Mouse (Mus musculus): Measurements from ENCODE around the gene Plpp3. TPM values are rescaled to one million over a fixed set of nuclear protein-coding genes. Genes with fewer than 3 reads are reported as not detected.

Plpp3 gene
- polyA plus RNA-seq, 2 experiments from 2014 or later, result not detected

DNA sequence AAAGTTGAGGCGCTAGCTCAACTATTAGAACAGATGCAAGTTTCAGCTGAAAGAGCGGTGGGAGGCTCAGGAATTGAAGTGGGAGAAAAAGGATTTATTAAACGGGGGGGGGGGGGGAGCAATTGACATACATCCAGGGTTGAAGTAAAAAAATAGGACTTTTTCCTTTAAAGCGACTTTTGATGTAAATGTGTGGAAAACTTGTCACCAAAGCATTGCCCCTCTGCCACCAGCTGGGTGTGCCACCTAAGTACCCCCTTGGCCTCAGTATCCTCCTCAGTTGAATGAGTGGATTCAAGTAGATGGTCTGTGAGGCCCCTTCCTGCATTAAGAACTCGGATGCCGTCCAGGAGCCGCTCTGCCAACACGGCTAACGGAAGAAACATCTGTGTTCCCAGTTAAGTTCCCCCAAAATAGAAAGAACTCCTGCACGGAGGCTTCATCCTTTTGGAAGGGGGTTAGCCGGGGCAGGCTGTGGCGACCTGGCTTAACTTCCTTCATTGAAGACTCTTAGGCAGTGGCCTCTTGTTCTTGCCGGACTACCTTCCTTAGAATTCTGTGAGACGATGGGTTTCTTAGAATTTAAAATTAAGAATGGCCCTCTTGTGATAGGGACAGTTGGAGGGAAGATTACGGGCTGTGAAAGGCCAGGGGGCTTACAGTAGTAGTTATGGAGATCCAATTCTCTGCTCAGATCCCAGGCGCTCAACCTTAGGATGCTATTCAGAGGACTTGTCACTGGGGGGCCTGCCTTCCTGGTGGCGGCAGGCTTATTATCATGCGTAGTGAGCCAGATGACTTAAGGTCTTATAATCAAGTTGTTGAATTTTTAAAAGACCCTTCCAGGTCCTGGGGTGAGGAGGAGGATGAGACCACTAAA, 1.7 kb downstream of the Plpp3 start:
- ATAC-seq, result no peak

DNA sequence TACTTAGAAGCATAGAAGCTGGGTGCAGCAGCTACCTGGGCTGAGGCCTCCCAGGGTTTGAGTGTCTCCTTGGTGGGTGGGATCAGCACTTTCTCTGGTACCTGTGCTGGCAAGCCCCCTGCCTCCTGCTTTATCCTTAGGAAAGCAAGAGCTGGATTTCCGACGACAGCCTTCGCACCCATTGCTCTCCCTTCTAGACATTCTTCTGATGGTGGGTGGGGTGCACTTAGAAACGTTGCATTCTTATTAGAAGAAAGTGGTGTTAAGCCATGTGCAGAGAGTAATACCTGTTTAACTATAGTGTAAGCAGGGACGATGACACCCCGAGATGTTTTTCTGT, 2.4 kb downstream of the Plpp3 start:
- no peak for ATAC-seq

DNA sequence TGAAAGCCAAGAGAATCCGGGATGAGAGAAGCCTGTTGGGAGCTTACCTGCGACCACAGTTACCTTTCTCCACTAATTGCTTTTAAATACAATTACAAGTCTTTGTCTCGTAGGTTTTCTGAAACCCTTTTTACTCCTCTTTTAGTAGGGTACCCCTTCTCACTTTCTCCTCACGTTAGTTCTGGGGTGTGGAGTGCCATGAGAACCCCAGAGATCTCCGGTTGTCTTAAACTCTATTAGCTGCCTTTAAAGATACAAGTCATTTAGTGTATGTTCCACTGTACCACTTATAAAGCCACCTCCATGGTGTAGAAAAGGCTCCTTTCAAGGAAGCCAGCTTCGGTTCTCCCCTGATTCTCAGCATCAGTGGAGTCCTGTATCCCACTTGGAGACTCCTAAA, 3.3 kb downstream of the Plpp3 start:
- ATAC-seq, result no peak

DNA sequence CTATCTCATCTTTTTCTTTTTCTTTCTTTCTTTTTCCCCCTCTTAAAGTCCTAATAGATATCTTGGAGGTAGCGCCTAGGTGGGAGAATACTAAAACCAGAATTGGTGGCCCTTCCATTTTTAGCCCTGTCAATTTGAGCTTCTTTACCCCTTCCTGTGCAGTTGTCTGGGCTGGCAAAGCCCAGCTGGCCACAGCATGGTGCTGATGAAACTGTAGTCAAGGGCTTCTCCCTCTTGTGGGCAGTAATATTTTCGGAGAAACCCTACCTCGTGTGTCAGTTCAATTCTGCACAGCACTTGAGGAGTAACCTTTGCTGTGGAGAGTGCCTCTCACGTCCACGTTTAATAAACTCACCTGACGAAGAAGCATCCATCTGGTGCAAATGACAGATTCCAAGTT, 4.9 kb downstream of the Plpp3 start:
- no peak for ATAC-seq

DNA sequence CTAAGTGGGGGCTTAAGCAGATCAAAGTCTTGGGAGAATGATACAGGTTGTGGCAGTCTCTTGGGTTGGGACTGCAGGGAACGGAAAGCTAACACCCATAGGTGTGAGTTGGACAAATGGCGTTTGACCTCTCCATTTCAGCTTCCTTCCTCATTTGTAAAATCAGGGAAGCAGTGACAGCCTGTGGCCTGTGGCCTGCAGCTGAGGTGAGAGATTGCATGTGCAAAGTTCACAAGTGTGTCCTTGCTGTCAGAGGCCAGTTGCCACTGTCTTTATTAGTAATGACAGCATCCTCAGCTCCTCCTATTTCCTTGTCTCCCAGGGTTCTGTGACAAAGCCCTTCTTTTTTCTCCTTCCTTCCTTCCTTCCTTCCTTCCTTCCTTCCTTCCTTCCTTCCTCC, 5.5 kb downstream of the Plpp3 start:
- no peak for ATAC-seq

DNA sequence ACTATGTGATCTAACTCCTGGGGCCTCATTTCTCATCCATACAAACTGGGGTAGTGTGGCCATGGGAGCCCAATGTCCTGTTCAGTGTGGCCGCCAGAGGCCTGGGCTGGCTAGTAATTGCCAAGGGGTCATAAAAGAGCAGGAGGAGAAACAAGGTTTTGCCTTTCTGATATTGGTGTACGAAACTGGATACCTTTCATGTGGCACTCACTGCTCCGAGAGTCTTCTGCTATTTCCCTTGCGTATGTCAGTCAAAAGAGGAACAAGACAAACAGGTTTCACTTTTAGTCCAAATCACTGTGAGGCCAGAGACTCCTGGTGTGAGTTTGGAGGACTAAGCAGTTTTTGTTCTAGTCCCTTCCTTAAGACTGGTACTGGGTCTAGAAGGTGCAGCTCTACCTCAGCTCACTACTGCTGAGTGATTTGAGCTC, 6.8 kb downstream of the Plpp3 start:
- ATAC-seq, result no peak

DNA sequence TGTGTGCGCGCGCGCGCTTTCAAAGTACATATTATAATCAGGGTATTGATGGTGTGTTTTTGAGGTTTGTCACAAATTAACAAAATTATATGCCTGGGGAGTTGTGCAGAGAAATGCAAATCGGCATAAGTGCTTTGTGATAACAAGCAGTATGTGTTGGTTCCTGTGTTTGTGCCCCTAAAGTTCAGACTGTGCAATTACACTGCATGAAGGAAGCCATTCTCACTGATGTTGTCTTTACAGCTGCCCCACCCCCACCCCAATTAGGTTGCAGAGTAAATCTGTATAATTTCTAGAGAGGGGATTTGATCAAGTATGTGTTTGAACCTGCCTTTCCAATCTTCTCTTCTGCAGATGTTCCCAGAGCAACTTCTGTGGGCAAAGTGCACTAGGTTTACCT, 7.8 kb downstream of the Plpp3 start:
- ATAC-seq, result no peak

DNA sequence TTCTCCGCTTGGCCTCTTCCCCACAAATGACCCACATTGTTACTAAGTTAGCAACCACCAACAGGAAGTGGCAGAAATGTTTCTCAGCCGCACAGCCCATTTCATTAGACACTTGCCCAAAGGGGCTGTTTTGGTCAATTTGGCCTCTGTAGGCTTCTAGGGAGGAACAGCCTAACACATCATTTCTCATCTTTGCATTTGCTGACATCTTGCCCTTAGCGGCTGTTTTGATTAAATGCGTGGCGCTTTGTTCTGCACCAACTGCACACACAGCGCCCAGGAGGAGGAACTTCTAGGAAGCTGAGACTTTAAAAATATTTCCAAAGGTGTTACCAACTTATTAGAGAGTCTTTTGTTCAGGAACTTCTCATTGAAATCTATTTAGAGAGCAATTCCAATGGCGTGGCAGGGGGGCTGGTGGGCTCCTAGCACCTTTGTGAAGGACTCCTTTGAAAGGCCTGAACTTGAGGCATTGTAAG, 12.0 kb downstream of the Plpp3 start:
- ATAC-seq, result no peak

DNA sequence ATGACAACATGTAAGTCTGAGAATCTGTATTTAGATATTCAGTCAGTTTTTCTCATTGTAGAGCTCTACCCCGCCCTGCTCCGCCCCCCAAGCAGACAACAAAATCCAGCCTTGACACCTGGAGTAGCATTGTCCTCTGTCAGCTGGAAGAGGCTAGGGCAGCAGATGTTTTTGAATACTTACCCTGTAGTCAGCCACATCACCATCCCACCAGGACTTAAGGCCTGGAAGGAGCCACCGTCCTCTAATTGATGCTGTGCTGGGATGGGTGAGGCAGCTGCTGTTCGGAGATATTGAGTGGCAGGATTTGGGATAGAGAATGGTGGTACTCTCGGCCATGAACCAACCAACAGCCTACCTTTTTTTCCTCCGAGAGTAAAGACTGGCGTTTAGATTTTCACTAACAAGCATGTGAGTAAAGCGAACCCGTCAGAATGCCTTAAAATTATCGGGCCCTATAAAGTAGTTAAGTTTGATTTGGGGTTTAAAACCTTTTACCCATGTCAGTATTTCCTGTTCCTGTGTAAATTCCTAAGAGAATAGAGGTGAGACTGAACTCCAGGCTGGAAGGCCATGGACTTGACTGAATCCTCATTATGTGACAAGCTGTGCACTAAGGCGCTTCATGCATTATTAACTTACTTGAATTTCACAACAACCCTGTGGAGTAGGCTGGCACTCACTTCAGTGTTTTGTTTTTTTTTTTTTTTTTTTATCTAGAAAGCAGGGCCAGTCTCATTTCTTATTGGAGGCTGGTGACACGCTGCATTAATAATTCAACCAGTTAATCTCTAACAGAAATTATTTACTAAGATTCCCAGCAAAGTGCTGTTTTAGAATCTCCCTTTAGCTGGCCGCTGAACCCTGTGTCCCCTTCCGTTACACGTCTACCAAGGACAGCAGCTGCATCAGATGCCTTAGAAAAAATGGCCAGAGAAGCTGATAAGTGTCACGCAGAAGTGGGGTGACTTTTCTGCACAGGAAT, 13.0 kb downstream of the Plpp3 start:
- no peak for ATAC-seq

DNA sequence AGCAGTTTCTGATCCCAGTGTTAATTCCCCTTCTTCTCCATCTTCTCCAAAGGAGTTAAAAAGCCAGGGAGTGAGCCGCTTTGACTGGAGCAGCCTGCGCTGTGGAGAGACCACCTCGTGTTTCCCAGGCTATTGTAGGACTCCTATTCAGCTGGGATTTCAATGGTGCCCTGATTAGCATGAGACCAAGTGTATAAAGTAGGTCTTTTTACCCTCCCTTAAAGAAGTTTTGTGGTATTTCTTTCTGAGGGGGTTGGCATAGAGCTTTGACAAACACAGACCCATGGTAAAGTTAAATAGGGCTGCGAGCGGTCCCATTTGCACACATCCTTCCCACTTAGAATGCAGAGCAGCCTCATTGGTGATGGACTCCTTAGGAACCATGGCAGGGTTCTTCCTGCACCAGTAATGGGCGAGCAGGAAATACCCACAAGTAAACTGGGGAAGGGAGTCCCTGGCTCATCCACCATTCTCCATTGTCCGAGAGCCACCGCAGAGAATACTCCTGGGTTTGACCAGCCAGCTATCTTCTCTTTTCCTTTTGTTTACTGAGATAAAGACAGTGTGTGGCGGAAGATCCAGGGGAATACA, 13.8 kb downstream of the Plpp3 start:
- no peak for ATAC-seq

DNA sequence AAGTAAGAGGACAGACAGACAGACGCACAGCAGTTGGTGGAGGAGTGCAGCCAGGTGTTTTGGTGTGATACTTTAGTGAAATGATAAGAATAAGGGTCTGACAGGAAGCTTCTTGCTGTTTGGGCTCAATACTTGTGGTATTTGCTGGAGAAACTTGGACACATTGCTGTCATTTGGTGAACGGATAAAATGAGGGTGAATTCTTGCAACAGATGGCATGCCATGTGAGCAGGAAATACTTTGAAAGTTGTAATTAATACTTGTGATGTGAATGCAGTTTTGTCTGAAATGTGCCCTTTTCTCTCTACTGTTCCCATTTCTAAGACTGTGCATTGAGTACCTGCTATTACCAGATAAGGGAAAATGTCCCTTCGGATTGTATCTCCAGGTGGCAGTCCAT, 14.3 kb downstream of the Plpp3 start:
- no peak for ATAC-seq

DNA sequence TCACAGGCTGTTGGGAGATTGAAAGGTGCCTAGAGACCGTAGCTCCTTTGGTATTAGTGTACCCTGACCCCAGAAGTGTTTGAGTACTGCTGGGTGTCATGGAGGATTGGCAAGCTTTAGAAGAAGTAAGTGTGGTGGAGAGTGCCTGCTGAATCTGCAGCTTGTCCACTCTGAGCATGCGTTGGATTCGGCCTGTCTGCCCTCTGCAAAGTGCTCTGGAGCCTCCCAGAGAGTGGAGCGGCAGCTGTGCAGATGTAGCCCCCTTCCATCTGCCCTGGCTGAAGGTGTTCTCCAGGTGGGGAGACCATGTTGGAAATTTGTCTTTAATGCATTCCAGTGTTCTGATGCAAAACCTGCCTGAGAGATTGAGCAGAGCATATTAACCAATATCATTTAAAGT, 17.6 kb downstream of the Plpp3 start:
- ATAC-seq, result no peak

DNA sequence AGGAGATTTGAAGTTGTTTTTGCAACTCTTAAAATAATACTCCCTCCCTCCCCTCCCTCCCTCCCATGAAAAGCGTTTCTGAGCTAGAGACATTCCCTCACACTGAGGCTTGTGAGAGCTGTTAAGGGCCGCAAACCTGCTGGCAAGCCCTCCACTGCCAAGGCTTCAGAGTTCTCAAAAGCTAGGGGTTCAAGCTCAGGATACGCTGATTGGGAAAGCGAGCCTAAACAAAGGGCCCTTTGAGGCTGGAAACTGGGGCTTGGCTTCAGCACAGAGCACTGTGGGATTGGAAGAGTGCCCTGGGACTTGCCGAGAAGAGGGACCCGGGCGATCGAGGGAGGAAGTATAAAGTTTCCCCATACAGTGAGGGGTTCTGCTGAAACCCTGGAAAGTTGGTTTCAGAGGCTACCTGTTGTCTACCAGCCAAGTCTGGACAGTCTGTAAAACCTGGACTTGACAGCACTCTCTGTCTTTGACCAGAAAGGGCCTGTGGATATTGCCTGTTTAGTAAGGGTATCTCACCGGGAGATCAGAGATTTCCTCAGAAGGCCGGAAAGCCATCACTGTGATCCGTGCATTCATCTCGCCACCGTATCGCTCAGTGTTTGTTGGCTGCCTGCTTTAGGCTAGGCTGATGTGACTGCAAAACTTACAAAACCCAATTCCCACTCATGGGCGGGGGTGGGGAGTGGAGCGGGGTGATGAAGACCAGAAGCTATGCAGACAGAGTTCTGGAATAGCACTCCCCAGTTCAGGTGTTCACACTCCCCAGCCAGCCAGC, 18.3 kb downstream of the Plpp3 start:
- no peak for ATAC-seq

DNA sequence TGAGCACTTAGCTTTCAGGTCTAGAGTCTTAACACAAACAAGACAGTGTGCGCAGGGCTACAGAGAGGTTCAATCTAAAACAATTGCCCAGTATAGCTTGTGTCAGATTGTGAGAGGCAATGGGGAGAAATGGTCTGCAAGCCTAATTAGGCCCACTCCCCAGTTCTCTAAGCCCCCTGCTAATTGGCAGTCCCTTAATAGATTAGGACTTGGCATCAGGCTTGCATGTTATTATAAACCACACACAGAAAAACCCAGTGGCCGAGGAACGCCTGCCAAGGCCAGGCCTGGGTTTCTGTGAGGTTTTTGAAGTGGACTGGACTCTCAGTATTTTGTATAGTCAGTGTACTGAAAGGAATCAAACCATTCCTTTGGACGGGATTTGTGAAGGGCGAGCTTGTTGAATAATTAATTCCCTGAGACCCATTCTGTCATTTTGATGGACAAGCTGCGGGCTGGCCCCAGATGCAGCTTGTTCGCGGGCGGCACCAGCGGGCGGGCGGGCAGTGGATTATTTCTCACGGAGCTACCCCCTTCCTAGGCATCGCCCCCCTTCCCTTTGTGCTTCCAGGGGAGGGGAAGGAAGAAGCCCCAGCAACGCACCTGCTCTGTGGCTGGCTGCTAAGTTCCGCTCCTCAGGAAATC, 24.0 kb downstream of the Plpp3 start:
- no peak for ATAC-seq

DNA sequence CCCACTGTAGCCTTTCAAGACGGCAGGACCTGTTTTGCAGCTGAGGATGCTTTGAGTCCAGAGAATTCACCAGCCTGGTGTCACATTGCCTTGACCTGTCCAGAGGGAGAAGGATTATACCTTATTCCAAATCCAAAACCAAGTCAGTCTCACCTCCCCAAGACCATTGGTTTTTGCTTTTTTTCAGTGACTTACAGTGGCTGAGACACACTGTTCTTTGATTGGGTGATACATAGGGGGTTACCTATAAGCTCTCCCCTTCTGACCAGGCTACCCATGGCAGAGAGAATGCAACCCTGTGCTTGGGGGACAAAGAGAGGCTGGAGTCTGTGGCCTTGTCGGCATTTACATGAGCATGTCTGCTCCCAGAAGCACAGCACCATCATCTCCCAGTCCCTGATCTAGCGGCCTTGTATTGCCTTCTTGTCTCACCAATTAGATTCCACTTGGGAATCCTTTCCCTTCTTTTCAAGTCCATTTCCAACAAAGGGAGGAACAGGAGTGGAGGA, 24.6 kb downstream of the Plpp3 start:
- ATAC-seq, result no peak

DNA sequence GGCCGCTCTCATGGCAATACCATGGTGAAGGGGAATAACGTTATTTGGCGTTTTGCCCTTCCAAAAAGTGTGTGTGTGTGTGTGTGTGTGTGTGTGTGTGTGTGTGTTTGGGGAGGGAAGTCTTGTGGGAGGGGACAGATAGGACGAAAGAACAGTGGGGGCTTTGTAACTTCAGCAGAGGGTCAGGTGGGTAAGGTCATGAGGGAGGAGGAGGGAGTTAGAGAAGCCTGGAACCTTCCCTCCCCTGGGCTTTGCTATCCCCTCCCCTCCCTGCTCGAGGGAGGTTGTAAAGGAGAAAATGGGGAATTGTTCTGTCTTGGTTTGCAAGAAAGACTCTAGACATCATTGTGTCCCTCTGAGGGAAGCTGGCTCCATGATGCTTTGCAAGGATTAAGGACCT, 25.1 kb downstream of the Plpp3 start:
- no peak for ATAC-seq

DNA sequence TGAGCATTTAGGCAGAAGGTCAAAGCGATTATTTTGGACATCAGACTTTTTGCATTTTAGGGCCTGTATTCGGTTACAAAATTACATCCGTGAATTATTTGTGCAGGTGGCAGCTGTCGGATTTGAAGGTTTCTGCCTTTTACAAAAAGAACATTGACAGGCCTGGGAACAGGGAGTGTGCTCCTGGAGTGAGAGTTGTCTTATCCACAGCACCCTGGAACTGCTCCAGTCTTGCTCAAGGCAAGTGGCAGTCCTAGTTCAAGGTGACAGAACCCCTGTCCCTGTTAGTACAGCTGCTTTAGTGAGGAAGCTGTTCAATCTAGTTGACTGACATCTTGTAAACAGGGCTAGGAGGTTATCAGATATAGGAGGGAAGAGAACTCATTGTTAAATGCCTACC, 27.3 kb downstream of the Plpp3 start:
- no peak for ATAC-seq

DNA sequence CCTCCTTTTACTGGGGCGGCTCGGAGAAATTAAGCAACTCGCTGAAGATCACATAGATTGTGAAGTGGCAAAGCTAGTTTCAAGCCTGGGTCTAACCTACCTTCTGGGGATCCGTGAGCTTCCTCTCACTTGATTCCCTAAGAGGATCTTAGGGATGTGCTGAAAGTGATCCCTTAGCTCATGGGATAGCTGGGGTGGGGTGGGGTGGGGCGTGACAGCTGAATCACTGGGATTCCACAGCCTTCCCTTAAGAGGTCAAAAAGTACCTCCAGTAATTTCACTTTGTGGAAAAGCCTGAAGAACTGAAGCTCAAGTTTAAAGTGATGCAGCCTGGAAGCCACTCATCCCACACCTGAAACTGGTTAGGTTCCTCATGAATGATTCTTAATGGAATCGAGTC, 27.8 kb downstream of the Plpp3 start:
- ATAC-seq, result no peak

DNA sequence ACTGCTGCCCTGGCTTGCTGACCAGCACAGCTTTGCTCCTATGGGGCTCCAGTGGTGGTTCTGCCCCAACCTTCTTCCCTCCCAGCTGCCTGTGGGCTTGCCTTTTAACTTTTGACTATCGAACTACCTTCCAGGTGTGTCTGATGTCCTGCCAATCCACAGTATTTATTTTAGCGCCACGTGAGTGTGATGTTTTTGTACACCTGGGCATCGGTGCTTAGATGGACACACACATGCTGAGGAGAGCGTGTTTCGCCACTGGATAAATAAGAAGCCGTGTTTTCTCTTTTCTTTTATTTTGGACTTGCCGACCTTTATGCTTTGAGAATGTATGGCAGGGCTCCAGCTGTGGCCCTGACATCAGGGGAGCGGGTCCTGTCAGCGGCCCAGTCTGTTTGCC, 29.5 kb downstream of the Plpp3 start:
- ATAC-seq, result no peak

DNA sequence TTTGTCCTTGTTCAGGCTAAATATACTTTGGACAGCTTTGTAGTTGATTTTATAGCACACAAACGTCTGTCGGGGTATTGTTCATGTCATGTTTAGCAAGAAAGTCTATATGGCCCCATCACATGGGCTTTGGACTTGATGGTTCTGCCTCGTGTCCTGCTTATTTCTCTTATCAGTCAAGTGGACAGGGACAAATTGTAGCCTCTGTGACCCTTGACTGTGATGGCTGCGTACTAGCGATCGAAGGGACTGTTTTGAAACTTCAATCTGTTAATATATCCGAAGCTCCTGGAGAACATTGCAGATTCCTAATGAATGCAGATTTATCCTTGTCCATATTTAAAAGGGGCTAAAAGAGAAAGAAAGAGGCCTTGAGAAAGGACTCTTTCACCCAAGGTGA, 30.7 kb downstream of the Plpp3 start:
- ATAC-seq, result no peak

DNA sequence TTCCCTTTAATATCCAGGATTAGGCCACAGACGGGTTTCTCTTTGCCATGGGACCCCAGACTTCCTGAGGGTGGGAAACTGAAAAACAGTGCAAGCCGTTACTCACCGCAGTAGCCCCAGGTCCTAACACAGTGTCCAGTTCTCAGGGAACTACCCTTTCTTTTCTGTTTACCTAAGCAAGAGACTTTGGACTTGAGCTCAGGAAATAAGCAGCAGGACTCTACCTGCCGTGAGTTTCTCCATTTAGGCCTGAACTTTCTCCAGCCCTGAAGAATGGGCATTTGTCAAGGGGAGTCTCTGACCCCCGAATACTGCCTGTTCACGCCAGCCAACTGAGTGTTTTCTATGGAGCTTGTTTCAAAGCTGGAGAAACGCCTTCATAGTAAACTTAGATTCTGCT, 31.7 kb downstream of the Plpp3 start:
- no peak for ATAC-seq

DNA sequence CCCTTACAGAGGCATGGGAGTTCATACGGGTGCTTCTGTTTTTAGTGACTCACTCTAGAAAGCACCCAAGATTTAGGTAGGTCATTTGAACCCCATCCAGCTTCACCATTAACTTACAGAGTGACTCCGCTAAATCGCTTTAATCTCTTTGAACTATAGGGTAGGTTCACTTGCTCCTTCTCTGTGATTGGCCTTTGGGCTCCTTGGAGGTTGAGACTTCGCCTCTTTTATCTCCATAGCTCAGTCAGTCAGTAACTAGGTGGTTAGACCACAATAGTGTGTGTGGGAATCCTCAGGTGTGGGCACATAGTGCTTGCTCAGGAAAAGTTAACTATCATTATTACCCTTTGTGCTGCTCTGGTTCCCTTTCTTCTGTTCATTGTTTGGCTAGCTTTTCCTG, 33.7 kb downstream of the Plpp3 start:
- ATAC-seq, result no peak
